Mouse (Mus musculus) cerebellum, postnatal 4 days (tissue): ENCODE data around the gene Kif22.

Experiments used
- DNase-seq, 2 experiments: peaks; one replicate each; pipeline ENCODE4 v3.0.0; 2022; ENCODE audit warnings: low spot score in 2 of 2, mixed read lengths in 1 of 2

Gene Kif22

DNA sequence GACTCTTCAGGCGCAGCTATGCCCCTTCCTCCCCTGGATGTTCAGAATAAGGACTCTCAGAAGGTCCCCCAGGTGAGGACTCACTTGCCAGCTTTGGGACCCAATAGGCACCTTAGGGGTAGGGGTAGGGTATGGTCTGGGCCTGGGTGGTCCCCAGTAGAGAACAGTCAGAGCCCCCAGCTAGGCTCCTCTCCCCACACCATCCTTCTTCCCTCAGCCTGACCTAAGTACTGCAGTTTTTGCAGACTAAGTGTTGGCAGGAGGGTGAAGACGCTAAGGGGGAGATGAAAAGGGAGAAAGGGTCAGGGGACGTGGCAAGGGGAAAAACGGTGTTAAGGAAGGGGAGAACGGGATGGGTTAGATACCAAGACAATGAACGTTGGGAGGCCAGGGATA is 24.3 kb downstream of the Kif22 start:
- no peak for DNase-seq

DNA sequence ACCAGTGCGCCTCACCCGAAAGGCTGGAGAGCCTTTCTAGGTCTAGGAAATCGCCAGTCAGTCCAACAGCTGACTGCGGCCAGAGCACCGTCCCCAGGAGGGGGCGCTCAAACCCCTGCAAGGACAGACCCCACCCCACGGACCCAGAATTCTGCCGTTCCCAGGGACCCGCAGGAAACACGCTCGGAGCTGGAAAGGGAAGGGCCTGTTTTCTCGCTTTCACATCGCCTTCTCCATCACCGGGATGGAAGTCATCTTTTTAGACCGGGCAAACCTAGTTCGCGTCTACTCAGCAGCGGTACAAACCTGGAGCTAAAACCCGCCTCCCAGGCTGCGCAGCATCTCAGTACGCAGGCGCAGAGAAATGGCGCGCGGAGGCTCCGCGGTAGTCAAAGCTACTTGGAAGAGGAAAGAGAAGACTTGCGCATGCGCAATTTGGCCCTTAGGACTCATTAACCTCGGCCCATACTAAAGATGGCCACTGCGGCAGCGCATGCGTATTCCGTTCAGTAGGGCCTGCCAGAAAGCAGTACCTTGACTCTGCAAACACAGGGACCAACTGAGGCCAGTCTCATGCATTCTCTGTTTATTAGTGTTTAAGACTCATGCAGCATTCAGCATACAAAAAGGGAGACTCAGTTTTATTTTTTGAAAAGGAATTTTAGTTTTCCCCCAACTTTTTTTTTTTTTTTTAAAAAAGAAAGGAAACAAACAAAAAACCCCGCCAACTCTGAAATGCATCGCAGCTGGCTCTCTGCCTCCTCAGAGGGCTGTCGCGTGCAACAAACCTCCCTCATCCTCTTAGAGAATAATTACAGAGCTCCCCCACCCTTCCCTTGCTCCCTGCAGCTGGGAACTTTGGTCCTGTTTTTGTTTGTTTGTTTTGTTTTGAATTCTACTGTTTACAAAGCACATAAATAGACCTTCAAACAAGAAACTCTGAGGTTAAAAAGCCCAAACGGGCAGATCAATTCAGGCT is 25.0 kb downstream of the Kif22 start, which contains the start of gene Pagr1a:
Pagr1a (minus strand) TSS at position 382 of the 979 bp plus-strand sequence.
- DNase-seq, result peak; percentile 92 to 96

DNA sequence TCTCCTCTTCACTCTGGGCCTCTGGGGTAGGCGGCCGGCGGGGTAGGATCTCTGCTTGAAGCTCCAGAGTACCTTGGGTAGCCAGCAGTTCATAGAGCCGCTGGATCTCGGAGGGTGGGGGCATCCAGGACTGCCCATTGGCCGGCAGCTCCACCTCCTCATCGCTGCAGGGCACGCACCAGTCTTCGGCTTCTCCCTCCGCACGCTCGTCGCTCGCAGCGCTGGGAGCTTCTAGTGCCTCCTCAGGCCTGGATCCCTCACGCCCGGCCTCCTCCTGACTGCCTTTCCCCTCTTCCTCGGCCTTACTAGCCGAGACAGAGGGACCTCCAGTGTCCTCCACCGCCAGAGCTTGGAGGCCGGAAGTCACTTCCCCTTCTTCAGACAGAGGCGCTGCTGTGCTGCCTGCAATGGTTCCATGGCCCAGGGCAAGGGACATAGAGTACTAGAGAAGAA is 25.8 kb downstream of the Kif22 start:
- peak in 1 of 2 experiments; percentile 59 for DNase-seq

DNA sequence TGATC is 26.0 kb downstream of the Kif22 start, which contains the start of gene Pagr1b:
Pagr1b (minus strand) TSS at position 4 of the 5 bp plus-strand sequence.
- DNase-seq, result no peak

DNA sequence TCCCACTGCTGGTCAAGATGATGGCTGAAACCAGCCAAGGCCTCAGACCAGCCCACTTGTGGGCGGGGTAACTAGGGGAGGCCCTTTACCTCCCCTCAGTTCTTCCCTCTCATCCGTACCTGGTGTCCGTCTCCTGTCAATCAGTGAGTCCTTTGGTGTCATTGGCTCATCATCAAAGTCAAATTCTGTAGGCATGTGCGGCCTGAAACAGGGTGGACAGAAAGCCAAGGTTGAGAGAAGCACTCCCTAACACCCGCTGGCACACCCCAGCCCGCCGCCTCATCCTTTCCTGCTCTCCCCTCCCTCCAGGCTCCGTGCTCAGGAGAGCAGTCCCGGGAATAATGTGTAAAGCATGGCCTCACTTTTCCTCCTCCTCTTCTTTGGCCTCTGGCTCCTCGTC is 26.2 kb downstream of the Kif22 start:
- no peak for DNase-seq

DNA sequence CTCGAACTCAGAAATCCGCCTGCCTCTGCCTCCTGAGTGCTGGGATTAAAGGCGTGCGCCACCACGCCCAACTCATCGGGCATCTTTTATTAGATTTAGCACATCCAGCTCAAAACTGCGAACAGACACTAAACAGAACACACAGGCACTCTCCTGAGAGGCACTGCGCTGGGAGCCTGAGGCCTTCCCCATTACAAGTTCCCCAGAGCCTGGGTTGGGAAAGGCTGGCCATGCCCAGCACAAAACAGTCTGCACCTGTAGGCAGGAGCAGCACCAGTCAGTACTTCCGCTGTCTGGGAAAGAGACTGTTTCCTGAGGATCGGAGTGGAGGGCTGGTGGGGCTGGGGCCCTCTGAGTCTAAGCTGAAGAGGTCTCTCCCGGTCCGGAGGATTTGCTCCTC is 27.3 kb downstream of the Kif22 start:
- no peak for DNase-seq

DNA sequence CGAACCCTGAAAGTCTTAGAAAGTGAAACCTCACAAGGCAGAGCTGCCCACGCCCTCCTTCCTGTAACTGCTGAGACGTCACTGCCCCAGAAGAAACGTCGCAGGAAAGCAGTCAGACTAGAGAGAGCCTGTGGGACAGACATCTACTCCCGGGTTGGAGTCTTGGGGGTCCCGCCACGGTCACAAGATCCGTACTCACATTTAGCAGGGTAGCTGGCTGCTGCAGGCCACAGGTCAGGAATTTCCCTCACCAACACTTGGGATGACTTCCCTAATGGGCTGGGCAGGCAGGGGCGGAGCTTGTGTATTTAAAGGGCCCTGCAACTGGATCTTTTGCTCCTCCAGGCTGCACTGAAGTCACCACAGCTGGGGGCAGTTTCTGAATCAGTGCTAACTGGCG is 28.0 kb downstream of the Kif22 start, which contains the start of gene Mvp:
Mvp (minus strand) TSS at position 302 of the 400 bp plus-strand sequence.
- no peak for DNase-seq

DNA sequence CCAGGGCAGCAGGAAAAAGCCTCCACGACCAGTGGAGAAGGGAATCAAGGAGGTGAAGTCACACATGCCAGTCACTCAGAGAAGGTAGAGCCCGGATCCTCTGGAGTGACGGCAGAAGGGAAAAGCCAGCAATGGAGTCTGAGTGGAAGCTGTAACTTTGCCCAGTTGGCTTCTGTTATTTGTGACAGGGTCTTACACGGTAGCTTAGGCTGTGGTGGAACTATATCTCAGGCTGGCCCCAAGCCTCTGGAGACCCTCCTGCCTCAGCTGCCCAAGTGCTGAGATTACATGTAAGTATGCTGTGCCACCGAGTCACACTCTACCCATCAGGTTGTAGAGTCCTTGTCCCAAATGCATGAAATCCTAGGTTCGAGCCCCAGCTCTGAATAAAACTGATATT is 28.9 kb downstream of the Kif22 start:
- no peak for DNase-seq

DNA sequence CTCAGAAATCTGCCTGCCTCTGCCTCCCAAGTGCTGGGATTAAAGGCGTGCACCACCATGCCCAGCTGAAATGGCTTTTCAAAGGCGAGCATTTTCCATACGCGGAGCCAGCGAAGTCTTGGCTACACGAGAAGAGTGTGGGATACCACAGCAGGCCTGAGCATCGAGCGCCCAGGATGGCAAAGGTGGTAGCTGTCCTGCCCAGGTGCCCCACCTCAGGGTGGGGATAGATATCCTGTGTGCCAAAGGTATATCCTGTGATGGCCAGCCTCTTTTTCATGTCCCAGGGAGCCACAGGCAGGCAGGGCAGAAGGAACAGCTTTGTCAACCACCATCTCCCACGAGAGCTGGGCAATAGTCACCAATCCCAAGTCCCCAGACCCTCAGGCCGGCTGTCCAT is 29.4 kb downstream of the Kif22 start:
- DNase-seq, result no peak

DNA sequence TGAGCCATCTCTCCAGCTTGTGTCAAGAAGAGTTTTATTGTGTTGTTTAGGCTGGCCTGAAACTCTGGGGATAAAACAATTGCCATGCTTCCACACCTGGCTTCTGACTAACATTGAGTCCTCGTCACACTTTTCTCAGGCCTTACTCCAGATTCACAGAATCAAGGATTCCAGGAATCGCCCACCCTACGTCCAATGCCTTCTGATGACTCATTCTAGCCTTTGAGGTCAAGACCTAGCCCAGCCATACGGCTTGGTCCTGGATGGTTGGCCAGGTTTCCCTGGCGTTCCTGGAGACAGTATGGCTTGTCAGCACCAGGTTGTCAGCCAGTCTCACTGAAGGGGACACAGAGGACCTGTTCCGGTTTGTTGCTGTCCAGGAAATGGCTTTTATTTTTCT is 29.9 kb downstream of the Kif22 start:
- no peak for DNase-seq

DNA sequence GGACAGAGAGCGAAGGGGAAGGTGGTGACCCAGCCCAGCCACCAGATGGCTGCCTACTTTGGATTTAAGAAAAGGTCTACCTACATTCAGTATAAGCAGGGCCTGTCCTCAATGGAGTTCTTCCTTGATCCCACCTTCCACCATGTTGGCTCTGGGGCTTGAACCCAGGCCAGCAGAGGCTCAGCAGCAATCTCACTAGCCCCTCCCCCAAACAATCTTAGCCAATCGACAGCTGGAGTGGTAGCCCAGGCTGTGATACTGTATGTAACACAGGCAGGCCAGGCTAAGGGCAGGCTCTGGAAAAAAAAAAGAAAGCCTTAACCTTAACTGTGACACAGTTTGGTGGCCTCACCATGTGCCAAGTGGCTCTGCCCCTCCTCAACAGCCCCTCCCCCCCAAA is 30.6 kb downstream of the Kif22 start:
- DNase-seq, result no peak

DNA sequence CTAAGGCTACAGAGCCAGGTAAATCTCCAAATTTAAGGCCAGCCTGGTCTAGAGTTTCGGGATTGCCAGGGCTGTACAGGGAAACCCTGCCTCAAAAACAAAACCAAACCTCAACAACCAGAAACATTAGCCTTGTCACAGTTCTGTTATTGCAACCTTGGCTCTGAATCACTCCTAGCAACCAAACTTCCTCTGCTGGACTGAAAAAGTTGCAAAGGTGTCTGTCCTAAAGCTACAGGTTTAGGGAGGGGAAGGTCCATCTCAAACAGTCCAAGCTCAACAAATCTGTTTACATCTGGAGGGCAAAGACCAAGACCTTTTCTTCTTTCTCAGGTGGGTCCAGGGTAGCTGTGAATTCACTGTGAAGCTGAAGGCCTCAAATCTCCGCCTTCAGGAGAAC is 31.2 kb downstream of the Kif22 start:
- DNase-seq, result no peak

DNA sequence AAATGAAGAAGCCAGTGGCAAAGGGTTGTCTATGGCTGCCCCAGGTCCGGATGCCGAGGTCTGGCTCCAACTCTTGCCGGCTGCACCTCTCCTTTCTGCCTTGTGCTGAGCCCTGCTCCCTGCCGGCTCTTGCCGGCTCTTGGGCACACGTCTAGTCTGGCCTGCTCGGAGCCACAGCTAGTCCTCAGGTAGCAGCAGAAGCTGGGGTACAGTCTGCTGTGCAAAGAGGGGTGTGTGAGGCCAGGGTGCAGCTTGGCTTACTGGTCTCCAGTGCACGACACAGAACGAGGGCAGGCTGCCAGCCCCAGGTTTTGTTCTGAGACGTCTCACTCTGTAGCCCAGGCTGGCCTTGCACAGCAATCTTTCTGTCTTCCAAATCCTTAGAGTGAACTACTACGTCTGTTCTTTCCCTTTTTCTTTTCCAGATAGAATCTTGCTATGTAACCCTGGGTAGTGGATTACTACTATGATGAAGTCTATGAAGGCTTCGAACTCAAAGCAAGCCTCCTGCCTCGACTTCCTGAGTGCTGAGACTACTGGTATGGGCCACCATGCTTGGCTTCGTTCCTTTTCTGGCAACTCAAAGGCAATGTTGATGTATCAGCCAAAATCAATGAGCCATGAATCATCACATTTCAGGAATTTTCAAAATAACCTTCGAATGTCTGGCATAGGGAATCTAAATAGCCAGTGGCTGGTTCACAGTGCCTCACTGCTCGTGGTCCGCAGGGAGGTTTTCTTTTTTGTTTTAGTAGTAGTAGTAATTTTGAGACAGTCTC is 32.8 kb downstream of the Kif22 start:
- no peak for DNase-seq

DNA sequence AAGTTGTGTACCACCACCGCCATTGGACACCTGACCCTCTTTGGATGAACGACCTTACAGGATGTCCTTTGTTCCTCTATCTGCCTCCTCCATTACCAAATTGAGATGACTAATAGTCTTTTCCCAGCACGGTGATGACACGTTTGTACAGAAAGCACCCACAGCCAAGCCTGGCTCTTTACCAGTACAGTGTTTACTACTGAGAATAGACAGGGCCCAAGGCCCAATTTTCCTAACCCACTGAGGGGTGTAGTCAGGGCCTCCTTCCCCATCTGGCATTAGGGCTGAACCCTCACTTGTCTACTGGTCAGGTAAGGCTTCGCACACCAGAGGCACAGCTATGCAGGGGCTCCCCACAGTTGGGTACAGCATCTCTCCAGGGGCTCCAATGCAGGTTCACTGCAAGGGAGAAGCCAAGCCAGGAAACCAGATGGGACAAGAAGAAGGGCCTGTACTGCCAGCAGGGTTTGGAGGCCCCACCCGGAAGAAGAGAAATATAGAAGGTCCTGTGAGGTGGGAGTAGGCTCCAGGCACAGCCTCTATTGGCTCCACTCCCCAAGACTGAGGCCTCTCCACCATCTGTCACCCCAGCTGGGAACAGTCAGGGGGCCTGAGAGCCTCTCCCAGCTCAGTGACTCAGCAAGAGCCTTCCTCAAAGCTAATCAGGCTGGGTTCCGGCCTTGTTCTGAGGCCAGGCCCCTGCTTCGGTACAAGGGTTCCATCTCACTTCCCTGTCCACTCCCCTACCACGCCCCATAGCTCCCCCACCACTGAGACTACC is 33.8 kb downstream of the Kif22 start:
- DNase-seq, result peak in 1 of 2 experiments; percentile 61

DNA sequence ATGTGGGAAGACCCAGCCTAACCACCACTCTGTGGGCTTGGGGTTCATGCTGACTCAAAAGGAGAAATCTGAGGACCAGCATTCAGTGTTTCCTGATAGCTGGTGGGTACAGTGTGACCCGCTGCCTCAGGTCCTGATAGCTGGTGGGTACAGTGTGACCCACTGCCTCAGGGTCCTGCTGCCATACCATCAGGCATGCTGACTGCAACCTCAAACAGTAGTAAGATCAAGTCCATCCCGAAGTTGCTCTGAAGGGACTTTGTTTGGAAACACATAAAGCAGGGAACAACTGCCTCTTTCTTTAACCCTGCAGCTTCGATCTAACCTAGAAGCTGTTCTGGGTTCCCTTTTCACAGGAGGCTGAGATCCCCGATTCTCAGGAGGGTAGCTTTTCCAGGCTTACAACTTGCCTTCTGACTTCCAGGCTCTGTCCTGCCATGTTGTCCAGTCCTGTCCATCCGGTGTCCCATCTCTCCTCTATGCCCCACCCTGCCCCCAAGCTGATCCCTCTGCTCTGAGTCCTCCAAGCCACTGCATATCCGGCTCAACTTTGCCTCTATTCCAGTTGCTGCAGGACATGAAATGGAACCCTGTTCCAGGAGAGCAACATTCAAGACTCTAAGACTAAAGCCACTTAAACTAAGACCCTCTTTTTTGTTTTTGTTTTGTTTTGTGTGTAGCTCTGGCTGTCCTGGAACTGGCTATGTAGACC is 34.8 kb downstream of the Kif22 start:
- no peak for DNase-seq

DNA sequence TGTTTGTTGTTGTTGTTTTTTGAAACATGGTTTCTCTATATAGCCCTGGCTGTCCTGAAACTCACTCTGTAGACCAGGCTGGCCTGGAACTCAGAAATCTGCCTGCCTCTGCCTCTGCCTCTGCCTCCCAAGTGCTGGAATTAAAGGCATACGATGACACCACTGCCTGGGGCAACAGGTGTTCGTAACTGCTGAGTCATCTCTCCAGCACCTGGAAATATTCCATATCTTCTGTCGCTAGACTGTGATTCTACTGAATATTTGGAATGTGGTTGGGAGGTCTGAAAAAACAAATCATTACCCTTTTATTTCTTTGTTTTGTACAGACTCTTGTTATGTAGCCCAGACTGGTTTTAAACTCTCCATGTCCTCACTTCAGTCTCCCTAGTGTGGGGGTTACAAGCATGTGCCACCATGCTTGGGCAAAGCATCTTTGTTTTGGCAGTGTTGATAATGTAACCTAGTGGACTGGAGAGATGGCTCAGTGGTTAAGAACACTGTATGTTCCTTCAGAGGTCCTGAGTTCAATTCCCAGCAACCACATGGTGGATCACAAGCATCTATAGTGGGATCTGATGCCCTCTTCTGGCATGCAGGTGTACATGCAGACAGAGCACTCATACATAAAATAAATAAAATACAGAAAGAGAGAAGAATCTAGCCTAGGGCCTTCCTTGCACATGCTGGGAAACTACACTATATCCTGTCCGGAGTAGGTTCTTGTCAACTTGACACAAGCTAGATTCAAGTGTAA is 38.0 kb downstream of the Kif22 start:
- DNase-seq, result no peak

DNA sequence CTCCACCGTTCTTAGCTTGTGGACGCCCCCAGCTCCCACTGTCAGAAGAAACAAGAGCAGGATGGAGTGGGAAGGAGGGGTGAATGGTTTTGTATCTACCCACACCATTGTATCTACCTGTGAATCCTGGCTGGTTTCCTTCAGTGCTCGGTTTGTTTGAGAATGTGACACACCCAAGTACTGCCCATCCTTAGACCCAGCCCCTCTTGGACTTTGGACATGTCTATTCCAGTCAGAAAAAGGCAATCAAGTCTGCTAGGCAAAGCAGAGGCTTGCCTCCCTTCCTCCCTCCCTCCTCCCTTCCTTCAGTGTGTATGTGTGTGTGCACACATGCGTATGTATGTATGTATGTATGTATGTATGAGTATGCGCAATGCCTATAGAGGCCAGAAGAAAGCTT is 38.7 kb downstream of the Kif22 start:
- no peak for DNase-seq

DNA sequence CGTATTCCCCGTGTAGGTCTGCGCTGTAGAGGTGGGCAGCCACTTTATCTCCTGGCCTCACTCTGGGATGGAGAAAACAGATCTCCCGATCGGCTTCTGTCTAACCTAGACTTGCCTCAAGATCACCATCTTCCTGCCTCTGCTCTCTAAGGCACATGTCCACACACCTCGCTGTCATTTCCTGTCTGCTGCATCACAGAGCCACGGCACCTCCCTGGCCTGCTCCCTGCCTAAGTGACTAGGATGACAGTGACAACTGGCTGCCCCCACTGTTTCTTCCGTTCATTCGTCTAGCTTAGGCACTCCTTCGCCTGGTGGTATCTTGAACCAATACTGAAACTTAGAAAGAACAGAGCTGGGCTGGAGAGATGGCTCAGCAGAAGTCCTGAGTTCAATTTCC is 42.7 kb downstream of the Kif22 start:
- no peak for DNase-seq

DNA sequence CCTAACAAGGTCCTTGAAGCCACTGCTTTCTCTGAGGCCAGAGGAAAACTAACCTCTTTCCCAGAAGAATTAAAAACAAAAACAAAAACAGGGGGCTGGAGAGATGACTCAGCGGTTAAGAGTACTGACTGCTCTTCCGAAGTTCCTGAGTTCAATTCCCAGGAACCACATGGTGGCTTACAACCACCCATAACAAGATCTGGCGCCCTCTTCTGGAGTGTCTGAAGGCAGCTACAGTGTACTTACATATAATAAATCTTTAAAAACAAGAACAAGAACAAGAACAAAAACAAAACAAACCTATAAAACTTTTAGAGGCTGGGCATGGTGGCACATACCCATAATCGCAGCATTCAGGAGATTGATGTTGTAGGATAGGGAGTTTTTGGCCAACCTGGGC is 45.8 kb downstream of the Kif22 start:
- no peak for DNase-seq

DNA sequence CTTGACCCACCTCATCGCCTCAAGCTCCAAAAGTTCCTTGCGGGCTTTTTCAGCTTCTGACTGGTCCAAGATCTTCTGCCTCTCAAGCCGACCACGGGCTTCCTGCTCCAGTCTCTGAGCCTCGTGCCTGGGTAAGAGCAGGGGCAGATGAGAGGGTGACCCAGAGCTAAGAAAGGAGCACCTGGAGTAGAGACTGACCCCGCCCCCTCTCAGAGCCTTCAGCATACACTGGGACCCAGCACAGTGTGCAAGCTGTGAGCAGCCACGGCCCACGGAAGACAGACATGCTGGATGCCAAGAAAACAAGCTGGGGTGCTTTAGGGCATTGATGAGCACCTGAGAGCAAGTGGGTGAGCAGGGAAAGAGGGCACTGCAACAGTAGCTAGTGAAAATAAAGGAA is 53.5 kb downstream of the Kif22 start:
- DNase-seq, result no peak

DNA sequence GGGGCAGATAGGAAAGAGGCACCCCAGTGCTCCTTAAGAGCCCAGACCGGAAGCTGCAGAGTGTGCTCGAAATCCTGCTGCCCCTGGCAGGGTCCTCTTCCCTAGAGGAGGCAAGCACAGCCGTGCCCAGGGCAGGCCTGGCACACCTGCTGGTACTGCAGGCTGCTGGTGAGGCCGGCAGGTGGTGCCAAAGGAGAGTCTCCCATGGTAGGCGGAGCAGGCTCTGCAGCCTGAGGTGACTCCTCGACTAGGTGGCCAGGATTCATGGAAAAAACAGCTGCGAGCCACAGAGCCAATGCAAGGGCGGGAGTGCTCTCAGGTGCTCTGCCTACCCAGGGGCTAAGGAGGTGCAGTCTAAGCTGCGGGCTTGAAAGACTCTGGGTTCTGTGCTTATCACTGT is 56.0 kb downstream of the Kif22 start:
- DNase-seq, result peak in 1 of 2 experiments; percentile 27
